Mouse (Mus musculus) kidney, adult 18-20 months (tissue): Measurements from ENCODE around the gene Psrc1.

Source experiments
- DNase-seq: peaks from one replicate; pipeline ENCODE4 v3.0.0; 2021

The Psrc1 gene

DNA sequence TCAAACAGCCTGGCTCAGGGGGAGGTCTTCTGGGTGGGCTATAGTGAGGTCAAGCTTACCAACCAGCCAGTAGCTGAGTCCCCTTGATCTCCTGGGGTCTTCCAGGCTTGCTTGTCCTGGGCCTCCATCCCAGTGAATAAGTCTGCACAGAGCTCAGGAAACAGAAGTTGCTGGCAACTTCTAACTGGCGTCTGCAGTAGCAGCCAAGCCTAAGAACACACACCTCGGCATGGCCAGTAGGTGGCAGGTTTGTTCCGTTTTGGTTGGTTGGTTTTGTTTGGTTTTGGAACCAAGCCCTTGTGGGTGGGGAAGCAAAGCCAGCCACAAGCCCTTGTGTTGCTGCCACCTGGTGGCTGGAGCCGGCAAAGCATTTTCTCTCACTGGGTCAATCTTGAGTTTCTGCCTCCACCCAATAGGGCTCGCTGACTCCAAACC, 5.5 kb downstream of the Psrc1 start:
- DNase-seq = peak; percentile 97

DNA sequence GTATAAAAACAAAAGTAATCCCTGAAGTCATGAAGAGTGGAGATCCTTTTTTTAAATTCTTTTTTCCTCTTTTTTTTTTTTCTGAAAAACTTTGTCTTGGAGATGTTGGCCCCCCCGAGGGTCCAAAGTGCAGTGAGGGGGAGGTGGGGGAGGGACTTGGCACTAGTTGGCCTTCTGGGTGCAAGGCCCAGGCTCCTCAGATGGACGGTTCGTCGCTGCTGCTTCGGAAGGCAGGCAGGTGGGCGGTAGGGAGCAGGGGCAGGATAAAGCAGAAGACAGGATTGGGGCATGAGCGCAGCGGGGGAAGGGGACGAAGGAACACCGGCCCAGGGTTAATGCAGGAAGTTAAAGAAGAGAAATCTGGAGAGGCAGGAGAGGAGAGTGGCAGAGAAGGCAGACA, 8.7 kb downstream of the Psrc1 start:
- DNase-seq = peak; percentile 82

DNA sequence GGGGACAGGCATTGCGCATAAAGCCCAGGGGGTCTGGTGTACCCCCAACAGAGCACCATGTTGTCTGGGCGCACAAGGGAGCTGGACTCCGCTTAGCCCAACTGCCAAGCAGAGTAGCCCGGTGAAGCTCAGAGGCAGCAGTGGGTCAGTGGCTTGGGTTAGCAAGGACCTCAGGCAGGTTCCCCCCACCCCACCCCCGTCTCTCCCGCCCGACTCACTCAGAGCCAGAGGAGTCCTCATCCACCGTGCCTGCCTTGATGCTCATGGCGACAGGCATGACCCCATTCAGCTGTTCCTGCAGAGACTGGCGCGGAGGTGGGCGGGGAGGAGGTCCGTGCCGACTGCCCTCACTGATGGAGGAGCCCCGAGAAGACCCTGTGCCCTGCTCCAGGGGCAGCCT, 9.2 kb downstream of the Psrc1 start:
- DNase-seq = no peak

DNA sequence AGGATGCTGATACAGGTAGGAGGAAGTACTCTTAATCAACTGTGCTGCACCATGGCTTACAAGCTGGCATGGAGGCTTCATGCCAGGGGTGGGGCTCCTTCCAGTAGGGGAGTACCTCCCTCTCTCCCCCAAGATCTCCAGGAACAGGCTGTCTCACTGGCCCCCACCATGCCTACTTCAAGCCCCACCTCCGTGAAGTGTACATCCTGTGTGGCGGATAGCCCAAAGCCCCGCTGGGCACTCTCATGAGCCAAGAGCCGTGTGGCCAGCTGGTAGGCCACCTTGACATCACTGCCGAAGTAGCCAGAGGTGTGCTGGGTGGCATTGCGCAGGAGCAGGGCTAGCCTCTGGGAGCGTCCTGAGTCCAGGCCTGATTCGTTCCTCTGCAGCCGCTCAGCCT, 14.6 kb downstream of the Psrc1 start:
- DNase-seq = no peak

DNA sequence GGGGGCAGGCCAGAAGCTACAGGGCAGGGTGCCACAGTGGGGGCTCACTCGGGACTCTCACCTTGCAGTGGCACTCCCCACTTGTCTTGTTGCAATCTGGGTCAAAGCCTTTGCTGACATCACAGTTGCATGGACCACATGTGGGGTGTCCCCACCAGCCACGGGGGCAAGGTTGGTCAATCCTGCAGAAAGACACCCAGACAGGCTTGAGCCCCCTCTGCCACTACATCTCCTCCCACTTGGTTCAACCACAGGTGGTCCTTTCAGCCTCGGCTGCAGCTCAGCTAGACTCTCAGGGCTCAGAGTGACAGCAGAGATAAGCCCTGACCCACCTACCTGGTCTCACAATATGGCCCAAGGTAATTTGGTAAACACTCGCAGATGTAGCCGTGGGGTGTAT, 16.8 kb downstream of the Psrc1 start:
- no peak for DNase-seq

DNA sequence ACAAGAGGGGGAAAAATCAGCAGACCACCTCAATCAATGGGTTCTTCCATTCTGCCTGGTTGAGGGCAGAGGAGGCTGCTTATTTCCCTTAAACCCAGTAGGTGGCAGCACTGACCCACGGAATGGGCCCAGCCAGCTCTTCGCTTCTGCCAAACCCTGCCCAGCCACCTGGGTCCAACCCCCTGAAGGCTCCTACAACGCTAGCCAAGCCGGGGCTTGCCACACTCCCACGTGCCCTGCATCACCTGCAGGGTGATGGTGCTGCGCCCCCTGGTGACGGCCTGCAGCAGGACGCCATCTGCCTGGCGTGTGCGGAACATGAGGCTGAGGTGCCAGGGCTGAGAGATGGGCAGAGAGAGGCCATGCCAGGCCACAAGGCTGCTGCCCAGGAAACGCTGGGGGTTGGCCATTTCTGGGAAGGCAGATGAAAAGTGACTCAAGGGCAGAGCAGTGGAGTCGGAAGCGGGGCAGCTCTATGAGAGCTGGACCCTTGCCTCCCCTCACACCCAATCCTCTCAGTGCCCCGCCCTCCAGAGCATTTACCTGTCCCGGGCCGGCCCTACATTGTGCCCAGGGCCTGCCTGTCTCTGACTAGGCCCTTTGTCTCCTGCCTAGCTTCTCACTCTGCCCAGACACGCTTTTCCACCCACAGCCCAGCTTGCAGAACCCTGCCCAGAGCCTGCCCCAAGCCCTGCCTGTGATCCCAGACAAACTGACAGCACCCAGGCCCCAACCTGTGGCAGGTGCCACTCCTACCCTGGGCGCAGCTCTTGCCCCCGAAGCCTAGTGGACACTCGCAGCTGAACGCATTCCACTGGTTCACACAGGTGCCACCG, 18.3 kb downstream of the Psrc1 start:
- DNase-seq = peak; percentile 91

DNA sequence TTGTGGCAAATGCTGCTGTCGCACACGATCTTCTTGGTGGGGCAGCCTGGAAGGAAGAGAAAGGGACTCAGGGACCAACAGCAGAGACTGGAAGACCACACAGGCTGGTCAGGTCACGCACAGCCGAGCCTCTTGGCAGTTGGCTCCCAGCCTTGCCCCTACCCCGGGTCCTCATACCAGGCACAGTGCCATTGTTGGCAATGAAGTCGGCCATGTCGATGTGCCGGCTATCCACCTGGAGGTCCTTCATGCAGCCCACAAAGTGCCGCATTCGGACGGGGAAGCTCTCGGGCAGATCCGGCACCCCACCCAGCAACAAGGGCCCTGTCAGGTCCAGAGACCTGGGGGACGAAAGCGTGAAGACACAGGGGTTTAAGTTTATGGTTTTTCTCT, 18.9 kb downstream of the Psrc1 start:
- peak; percentile 55 for DNase-seq

DNA sequence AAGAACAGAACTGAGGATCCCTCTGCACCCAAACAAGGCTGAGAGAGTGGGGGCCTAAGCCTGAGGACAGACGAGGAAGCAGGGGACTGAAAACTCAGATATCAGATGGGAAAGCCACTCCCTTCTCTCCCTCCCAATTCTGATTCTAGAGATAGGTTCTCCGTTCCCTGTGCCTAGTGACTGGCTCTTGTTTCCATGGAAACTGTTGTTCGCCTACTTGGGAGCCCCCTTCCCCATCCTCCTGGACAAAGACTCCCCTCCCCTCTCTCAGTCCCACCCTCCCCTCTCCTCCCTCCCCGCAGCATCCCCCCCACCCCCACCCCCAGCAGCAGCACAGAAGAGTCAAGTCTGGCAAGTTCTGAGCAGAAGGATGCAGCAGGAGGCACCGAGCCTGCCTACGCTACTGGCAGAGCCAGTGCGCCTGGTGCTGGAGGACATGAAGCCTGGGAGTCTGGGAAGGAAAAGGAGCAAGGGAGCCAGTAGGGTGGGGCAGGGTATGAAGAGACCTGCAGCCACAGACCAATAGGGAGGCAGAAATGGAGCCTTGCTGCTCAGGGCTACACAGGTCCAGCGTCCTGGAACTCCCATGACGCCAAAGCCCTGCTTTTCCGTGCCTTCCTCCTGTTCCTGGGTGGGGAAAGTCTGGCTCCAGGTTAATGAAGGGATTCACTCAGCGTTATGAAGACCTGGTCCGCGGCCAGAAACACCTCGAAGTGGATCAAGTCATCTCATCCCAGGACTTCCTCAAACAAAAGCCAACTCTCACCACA, 22.1 kb downstream of the Psrc1 start:
- DNase-seq = no peak

DNA sequence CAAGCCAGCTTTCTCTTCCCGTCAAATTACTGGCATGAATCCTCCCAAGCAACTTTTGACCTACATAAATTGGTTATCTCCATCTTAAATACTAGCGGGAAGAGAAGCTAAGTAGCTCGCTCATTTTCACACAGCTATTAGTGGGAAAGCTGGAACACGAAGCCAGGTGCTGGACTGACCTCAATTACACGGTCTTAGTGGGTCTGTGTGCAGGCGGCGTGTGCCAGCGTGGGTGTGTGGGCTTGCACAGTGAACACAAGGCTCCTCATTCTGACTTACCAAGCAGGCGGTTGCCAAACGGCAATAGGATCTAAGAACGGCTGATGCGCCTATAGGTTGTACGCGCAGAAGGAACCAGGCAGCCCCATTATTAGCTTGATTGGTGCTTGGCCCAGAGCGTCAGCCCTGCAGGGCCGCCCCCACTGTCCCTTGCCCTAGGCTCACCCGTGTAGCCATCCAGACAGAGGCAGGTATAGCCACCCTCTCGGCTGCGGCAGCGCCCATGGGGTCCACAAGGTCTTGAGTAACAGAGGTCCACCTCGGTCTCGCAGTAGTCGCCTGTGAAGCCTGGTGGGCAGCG, 22.8 kb downstream of the Psrc1 start:
- DNase-seq = no peak

DNA sequence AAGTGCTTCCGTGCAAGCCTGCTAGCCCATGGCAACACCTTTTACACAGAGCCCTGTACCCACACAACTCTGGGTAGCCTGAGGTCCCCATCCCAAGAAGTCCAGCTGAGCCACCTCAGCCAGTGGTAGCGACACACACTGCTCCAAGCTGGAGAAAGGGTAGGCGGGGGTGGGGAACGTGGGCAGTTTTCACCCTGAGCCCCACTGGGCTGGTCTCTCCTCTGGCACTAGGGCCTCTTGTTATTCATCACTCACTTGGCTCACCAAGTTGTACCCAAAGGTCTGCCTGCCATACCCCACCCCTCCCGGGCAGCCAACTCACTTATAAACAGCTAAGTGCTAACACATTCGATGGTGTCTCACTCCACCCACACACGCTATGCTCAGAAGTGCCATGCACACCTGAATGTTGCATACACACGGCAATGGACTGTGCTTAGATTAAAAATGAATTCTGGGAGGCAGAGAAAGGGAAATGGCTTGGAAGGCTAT, 24.9 kb downstream of the Psrc1 start:
- no peak for DNase-seq

DNA sequence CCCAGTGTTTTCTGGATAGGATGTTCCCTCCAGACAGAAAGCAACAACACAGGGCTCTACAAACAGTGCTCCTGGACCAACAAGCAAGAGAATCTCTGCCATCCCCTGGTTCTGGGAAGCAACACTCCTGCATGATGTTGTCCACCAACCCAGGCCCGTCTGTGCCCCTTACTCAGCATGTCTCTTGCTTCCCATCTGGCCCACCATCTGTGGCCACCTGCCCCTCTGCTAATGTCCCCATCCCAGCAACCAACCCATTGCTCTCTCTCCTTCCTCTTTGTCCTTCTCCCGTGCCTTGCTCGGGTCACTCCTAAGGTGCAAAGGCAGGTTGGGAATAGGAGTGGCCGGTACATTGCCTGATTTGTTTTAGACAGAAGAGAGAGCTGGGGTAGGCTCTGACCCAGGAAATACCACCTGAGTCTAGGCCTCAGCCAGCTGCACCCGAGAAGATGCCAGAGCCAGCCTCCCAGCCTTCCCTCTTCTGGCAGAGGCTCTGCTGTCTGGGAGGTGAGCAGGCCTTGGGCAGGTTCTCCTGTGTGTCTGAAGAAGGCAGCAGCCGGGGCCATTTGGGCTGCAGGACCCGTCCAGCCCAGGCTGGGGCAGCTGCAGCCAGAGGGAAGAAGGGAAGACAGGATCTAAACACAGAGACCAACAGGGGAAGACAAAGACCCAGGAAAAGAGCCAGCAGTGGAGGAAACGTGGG, 26.2 kb downstream of the Psrc1 start:
- peak; percentile 53 for DNase-seq

DNA sequence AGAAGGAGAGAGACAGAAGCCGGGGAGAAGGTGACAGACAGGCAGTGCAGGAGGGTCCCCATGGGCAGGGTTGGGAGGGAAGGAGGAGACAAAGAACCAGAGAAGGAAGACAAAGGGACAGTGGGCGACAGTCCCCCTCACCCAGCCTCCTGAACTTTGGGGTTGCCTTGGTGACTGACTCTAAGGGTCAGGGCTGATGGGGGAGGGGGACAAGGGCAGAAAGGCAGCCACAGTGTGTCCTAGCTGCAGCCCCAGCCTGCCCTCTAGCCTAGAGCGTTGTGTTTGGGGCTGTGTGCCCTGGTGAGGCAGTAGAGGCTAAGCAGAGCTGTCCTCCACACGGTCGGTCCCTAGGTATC, 26.7 kb downstream of the Psrc1 start:
- DNase-seq = no peak

DNA sequence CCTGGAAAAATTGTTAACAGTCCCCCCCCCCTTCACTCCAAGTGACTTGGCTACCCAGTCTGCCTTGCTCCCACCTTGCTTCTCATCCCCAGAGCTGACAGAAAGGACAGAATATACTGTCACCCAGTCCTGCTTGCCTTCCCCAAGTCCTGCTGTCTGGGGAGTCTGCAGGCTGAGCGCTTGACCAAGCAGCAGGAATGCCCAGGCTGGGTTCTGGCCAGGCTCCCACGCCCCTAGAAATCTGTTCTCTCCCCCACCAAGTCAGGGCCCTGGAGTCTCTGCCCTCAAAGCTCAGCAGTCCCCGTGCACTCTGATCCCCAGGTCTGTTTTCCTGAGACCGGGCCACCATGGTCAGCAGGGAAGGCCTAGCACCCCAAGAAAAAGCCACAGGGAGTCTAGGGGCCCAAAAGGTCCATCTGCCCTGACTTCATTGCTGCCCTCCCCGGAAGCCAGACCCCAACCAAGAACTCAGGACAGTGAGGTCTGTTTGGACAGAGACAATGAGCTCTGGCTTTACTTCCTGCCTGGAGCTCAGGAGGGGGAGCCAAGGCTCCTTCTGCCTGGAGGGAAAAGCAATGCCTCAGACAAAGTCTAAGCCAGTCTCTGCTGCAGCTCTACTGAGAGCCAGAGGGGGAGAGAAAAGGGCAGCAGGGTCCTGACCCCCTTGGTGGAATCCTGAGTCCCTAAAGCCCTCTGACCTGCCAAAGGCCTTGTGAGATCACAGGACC, 27.6 kb downstream of the Psrc1 start:
- peak; percentile 84 for DNase-seq

DNA sequence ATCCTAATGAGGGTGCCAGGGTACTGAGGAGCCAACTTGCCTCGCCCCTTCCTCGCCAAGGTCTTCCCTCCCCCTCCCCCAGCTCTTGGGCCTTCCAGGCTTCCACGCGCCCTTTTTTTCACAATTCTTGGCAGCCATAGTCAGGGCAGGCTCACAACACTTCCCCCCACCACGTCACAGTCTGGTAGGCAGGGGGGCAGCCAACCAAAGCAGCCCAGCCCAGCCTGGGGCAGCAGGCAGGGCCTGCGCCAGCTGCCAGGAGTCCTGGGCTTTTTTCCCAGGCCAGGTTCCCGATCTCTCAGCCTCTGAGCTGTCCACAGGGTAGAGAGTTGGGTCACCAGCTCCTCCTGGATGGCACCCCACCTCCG, 28.1 kb downstream of the Psrc1 start:
- peak; percentile 87 for DNase-seq

DNA sequence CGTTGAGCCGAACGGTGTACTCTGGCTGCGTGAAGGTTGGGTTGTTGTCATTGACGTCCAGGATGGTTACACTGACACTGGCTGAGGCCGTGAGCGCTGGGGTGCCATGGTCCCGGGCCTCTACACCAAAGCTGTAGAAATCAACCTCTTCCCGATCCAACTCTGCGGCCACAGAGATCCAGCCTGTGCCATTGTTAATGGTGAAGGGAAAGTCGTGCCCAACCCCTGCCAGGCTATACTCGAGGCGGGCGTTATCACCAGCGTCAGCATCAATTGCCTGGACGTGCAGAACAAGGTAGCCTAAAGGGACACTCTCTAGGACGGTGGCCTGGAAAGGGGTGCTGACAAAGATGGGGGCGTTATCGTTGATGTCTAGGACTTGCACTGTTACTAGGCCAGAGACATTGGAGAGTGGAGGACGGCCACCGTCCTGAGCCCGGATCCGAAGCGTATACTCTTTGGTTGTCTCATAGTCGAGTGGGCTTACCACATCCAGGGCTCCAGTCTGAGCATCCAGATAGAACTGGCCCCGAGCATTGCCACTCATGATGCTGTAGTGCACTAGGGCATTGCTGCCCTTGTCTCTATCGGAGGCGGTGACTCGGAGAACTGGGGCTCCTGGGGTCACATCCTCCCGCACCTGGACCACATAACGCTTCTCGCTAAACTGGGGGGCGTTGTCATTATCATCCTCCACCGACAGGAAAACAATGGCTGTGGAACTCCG, 30.2 kb downstream of the Psrc1 start:
- DNase-seq = no peak

DNA sequence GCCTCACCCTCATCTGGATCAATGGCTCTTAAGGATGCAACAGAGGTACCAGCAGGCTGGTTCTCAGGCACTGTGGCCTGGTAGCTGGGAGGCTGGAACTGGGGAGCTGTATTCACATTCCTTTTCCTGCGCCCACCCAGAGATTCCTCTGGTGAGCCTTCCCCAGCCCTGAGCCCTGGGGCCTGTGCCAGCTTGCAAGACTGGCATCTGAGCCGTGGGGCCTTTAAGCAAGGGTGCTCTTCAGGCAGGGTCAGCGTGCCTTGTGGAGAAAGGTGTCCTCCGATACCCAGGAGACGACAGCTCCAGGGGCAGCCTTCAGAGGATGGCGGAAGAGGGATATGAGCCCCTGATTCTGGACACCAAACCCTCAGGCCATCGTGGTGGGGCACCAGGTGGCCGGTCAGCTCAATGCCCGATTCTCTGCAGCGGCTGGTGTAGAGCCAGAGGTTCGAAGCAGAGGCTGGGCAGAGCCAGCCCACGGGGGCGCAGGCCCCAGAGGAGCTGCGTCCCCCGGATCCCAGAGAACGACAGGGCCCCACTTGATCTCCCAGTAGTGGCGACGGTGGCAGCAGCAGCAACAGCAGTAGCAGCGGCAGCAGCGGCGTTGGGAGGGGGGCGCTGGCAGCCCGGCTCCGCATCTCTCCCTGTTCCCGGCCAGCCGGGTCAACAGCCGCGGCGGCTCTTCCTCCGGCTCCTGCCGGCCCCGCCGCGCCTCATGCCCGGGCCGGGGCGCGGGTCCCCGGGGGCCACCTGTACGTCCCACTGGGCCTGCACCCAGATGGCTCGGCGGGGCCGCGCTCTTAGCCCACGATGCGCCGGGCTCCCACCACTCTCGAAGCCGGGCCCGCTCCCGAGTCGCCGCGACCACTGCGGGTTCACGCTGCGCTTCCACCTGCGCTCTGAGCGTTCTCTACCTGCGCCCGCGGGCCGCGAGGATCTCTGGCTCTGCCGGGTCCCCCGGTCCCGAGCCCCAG, 31.5 kb downstream of the Psrc1 start, which contains the start of gene Celsr2:
Gene Celsr2, minus strand, starts transcription at position 696 of the 974 bp plus-strand sequence.
- DNase-seq = peak; percentile 54

DNA sequence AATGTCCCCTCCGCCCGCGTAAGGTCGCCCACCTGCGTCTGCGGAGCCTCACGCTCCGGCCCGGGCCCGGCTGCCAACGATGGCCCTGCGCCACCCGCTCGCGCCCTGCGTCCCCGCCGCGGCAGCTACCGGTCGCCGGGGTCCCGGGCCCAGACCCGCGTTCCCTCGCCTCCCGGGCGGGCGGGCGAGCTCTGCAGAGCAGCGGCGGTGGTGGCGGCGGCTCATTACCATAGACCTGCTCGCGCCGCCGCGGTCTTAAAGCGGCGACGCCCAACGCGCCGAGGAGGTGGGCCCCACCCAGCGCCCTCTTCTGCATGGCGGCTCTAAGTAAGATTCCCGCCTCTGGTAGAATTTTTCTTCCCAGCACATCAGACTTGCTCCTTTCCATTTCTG, 32.2 kb downstream of the Psrc1 start:
- peak; percentile 81 for DNase-seq

DNA sequence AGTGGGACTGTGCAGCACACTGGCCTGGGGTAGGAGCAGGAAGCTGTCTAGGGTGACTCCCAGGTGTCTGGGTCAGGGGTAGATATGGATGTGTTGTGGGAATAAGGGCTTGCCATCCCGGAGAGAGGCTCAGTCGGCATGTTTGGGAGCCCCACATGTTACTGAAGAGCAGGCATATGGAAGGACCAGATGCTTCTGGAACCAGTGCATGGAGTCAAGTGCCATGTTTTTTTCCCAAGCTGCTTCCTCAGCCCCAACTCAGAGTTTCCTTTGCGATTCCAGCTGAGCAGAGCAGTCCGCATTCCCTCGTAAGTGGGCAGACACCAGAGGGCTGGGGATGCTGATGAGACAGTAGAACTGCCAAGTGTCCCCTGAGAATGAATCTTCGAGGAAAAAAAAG, 39.4 kb downstream of the Psrc1 start:
- no peak for DNase-seq

DNA sequence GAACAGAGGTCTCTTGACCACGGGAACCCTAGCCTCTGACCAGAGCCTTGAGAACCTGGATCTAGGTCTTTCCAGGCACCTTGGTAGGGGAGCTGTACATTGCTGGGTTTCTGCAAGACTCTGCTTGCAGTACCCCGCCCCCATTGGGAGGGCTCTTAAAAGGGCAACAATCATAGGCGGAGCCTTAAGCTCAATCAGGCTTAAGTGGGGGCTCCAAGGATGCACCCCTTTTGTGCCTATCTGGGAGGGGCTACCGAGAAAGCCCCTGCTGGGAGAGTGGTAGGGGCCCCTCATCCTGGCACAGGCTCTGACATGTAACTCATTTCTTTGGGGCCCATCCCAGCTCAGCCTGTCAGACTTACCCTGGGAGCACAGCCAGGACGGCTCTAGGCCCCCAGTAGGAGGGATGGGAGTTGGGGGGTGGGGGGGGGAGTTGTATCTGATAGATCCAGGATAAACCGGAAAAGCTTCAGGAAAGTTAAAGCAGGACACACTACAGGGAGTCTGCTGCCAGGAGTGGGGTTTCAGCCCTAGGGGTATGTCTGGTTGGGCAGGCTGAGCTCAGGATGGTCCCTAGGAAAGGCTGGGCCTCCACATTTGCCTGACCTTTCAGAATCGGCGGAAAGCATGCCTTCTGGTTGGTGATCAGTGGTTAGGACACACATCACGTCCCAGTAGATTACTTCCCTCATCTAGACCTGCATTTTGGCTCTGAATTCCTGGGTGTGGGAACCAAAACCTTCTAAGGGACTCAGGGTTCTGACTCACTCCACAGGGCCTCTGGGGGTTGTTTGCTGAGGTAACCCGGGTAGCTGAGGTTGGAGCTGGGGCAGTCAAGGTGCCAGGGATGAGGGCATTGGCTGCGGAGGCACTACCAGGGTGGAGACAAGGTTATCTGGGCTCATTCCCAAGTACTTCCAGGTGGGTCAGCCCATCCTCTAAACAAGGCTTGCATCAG, 40.5 kb downstream of the Psrc1 start:
- DNase-seq = peak; percentile 62
